8 mouse cellular contexts compared by ENCODE assay signal in genomic region chr5:140829911-140830294, GRCm38 (mm10). TPM values are rescaled to one million over a fixed set of nuclear protein-coding genes. Genes with fewer than 3 reads are reported as not detected.
DNase-seq lines count a peak whose midpoint lies in the region; ATAC-seq lines count a peak whose summit lies in the region.

No protein-coding gene starts in this region.

- no peaks in the 10 kb centered on the region for H3K27me3 ChIP-seq in heart, embryonic 14.5 days (ENCODE audit: control insufficient read depth, insufficient read depth, low read length)

- H3K4me3 ChIP-seq in heart, embryonic 14.5 days (ENCODE audit: control insufficient read depth in 1 of 2, insufficient read depth in 1 of 2, low read depth in 1 of 2, low read length in 2 of 2): peak overlapping the region; percentile 89 to 99

- H3K4me1 ChIP-seq in heart, embryonic 14.5 days (ENCODE audit: control insufficient read depth in 2 of 2, insufficient read depth in 2 of 2, low read length in 2 of 2): peaks cover 13 to 43% of the 10 kb centered on the region in 2 experiments

- peak overlapping the region; percentile 95 for H3K9ac ChIP-seq in heart, embryonic 14.5 days (ENCODE audit: low read length)

- H3K36me3 ChIP-seq in heart, embryonic 14.5 days (ENCODE audit: control insufficient read depth, insufficient read depth, low read length): no peaks in the 10 kb centered on the region

- no peaks in the 10 kb centered on the region for H3K9me3 ChIP-seq in heart, embryonic 14.5 days (ENCODE audit: control insufficient read depth, low read length)

- H3K27ac ChIP-seq in heart, embryonic 14.5 days (replicated peaks in 1 of 2; ENCODE audit: control insufficient read depth in 1 of 2, insufficient read depth in 1 of 2, low read depth in 2 of 2, low read length in 2 of 2): peak overlapping the region; percentile 62 to 85; a peak in 3 of 4 replicates

- peak; percentile 43 for DNase-seq in right cerebral cortex, adult 18-20 months
- DNase-seq in right cerebral cortex, postnatal 25 days: no peak
- DNase-seq in cerebellum, postnatal 10 days: peak; percentile 70 to 71
- DNase-seq in kidney, postnatal 25 days: peak; percentile 74 to 85
- DNase-seq in lung, postnatal 25 days (ENCODE audit: low spot score): peak; percentile 41
- DNase-seq in spleen, postnatal 36 days (ENCODE audit: low spot score in 2 of 2): peak; percentile 16 to 53
- no peak for DNase-seq in ovary, postnatal 10 days (ENCODE audit: low spot score)

- WGBS in heart, embryonic 14.5 days: under 1% methylated on average over 56 of the region's 58 CpGs

- peak overlapping the region; percentile 95 for H3K4me2 ChIP-seq in heart, embryonic 14.5 days (ENCODE audit: low read length)

- no peak for ATAC-seq in heart, embryonic 14.5 days (ENCODE audit: insufficient number of reproducible peaks, insufficient read depth, low FRiP score, low read depth)

RNA-seq across cellular contexts. Expression of gene Gna12, which starts 0.3 kb away (rescaled TPM):
- 46.4 and 53.8 TPM in 2 replicates for polyA plus RNA-seq in heart, embryonic 14.5 days (2014; fragmentation: Nextera tagmentation; extraction: Ambion mirVana)

Comparison
In these comparisons a context has a peak if more than half of its experiments do, and no peak if none do; other contexts are left out.
1. DNase-seq: peak in right cerebral cortex, adult 18-20 months (single experiment), cerebellum, postnatal 10 days (2 of 2), kidney, postnatal 25 days (2 of 2), lung, postnatal 25 days (single experiment) and spleen, postnatal 36 days (2 of 2); none in right cerebral cortex, postnatal 25 days (single experiment) and ovary, postnatal 10 days (single experiment).